Mouse (Mus musculus) MEL (cell line): Measurements from ENCODE around the gene Sept8.
A peak's percentile ranks its signal among the peaks of the same experiment; 100 is the strongest.

Experiments
- CTCF ChIP-seq, 3 experiments: IDR thresholded peaks in 2 of 3; conservative IDR thresholded peaks in 1 of 3; 2 replicates each; pipeline ENCODE4 v1.5.1; 2011 to 2012; ENCODE audit warnings: low read length in 3 of 3, low read depth in 2 of 3, mild to moderate bottlenecking in 2 of 3, improper control_type of control experiment in 1 of 3, inconsistent platforms in 1 of 3, mixed read lengths in 1 of 3, moderate library complexity in 1 of 3; ENCODE audit not compliant: control insufficient read depth in 1 of 3, insufficient read depth in 1 of 3, poor library complexity in 1 of 3, severe bottlenecking in 1 of 3
- EP300 ChIP-seq, 2 experiments: IDR thresholded peaks; 2 replicates each; pipeline ENCODE4 v1.6.1; 2011; ENCODE audit warnings: improper control_type of control experiment in 2 of 2, low read length in 2 of 2, low read depth in 1 of 2, mild to moderate bottlenecking in 1 of 2
- ETS1 ChIP-seq: IDR thresholded peaks from 2 replicates; pipeline ENCODE4 v1.6.1; 2012; ENCODE audit warnings: low read depth, mild to moderate bottlenecking, inconsistent platforms, low read length, improper control_type of control experiment, moderate library complexity
- GATA1 ChIP-seq: IDR thresholded peaks from 2 replicates; pipeline ENCODE4 v1.6.1; 2011; ENCODE audit warnings: low read depth, low read length, improper control_type of control experiment
- HCFC1 ChIP-seq: IDR thresholded peaks from 2 replicates; pipeline ENCODE4 v1.6.1; 2012; ENCODE audit warnings: low read depth, mild to moderate bottlenecking, inconsistent platforms, low read length, improper control_type of control experiment, moderate library complexity
- MYC ChIP-seq: IDR thresholded peaks from 2 replicates; pipeline ENCODE4 v1.6.1; 2011; ENCODE audit warnings: low read depth, mild to moderate bottlenecking, low read length, improper control_type of control experiment, moderate library complexity
- ZMIZ1 ChIP-seq: IDR thresholded peaks from 2 replicates; pipeline ENCODE4 v1.6.1; 2012; ENCODE audit warnings: low read depth, mild to moderate bottlenecking, inconsistent platforms, low read length, improper control_type of control experiment, moderate library complexity

DNA sequence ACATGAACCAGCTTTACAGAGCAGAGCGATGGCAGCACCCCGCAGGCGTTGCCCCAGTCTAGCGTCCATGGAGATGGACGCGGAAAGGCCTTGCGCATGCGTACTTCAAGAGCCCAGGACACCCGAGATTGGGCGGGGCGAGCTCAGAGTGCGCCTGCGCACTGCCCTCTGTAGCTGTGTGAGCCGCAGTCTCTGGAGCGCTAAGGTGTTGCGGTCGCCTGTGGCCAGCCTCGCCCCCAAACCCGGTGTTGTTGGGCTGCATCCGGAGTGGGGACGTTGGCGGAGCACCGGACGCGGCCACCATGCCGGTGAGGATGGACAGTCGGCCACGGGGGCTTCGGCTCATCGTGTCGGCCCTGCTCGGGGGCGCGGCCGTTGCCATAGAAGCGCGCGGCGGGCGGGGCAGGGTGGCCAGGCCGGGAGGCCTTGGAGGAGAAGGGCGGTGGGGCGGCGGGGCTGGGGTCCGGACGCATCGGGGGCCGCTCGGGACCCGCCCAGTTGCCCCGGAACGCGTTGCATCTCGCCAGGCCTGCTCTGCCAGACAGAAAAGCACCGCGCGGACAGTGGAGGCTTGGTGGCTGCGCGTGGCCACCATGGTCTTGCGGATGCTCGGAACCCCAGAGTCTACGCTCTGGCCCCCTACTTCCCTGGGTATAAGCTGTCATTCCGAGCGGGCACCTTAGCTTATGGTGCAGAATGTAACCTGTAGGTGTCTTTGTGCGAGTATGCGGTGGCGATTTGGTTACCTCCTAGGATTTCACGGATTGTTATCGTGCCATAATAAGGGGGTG lies 48.4 kb downstream of the Sept8 start, which contains the start of gene Kif3a:
- TF ChIP-seq EP300 (IDR thresholded peaks at IDR 0.05; ENCODE audit: low read depth in 1 of 2, low read length in 2 of 2) = no peak
- TF ChIP-seq CTCF (IDR thresholded peaks at IDR 0.05 in 2 of 3, conservative IDR thresholded peaks at IDR 0.05 in 1 of 3; ENCODE audit: control insufficient read depth in 1 of 3, insufficient read depth in 1 of 3, low read depth in 2 of 3, low read length in 3 of 3, poor library complexity in 1 of 3, severe bottlenecking in 1 of 3) = no peak
- no peak for TF ChIP-seq GATA1
- TF ChIP-seq ZMIZ1 = no peak
- peak; percentile 62; the same call in 1 of the 2 replicates for TF ChIP-seq HCFC1
- no peak for TF ChIP-seq MYC
- TF ChIP-seq ETS1 = no peak
